Mouse (Mus musculus) yolk sac, embryonic 10.5 days (tissue): Measurements from ENCODE around the gene Pcdh15.

Experiments used
- DNase-seq: peaks from one replicate; pipeline ENCODE4 v3.0.0-alpha.2; 2017; ENCODE audit warnings: low spot score

The Pcdh15 gene

DNA sequence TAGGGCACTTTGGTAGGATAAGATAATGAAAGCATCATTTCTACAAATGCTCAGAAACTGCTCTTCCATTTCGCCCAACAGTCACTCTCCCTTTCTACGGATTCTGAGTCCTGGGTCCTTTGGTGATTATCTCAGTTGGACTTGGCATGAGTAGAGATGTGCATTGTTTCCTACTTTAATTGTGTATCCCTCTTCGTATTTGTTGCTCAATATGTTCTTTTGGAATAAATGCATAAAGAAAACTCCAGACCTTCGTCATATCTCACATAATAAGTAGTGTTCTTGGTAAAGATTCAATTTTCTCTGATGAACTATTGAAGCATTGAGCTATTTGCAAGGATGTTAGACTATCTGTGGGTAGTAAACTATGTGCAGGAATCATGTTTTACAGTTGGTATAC lies 854.2 kb downstream of the Pcdh15 start:
- DNase-seq = no peak

DNA sequence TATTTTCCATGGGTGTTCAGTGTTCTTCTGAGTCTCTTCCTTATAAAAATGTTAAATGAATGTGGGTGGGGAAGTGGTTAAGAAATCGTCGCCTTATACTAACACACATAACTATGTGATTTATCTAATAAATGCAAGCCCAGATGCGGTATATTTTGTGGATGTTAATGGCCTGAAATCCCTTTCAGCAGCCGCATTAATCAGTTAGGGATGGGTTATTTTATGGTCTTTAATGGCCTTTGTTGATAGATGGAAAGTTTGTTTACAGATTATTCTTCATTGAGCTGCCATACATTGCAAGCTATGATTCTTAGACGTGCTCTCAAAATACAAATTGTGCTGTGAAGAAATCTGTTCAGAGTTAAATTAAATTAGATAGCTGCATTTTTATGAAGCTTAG lies 884.9 kb downstream of the Pcdh15 start:
- no peak for DNase-seq

DNA sequence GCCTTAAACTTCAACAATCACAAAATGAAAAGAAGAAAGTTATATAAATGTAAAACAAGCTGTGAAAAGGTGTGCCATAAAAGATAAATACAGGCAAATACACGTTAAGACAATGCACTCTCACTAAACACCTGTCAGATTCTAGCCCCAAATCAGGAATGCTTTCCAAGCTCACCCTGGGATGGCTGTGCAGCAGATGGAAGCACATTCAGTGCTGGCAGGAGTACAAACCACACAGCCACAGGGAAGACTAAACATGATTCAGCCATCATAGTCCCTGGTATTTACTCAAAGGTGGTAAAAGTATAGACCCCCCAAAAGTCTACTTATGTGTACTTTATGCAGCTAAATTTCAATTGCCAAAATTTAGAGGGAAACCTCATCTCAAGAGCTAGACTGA lies 909.7 kb downstream of the Pcdh15 start:
- no peak for DNase-seq

DNA sequence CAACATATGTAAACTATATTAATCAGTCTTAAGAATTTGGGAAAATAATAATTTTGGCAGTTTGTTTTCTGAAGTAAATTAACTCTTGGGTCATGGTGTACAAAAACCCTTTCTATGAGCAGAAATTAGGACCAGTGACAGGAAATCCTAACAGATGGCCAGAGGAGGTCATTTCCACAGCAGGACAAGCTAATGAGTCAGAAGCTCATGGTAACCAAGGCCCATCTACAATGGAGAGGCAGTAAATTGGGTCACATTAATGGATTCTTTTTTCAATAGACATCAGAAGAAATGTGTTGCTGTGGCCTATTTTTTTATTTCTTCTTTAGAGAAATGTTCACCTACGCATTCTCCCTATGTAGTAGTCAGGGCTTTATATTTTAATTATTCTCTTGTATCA lies 923.9 kb downstream of the Pcdh15 start:
- no peak for DNase-seq

DNA sequence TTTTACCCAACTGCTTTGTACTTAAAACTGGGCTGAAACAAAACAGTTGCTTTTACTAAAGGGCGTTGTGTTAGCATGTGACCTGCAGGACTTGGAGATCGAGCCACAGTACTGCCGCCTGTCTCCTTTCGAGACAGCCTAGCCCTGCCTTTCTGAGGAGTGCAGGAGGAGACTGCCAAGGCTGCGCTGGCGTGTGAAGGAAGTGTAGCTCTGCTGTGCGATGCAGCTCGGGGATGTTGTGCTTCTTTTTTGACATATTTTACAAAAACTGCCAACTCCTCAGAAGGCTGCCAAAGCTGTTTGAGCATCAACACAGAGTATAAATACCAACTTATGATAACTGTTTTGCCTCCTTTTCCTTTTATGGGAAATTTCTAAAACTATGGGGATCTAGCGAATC lies 953.9 kb downstream of the Pcdh15 start:
- DNase-seq = no peak

DNA sequence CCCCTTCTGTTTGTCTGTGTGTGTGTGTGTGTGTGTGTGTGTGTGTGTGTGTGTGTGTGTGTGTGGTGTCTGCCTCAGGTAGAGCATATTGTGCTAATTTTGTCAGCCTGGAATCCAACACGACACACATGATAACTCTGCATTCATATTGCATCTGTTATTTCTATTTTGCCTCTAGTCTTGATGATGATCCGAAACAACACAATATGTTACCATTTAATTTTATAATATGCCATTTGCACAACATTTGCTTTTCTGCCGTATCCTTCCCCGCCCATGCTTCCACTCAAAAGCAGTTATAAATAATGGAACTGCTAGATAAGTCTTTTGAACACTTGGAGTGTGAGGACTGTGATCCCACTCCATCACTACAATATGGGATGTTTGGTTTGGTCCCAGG lies 987.5 kb downstream of the Pcdh15 start:
- no peak for DNase-seq

DNA sequence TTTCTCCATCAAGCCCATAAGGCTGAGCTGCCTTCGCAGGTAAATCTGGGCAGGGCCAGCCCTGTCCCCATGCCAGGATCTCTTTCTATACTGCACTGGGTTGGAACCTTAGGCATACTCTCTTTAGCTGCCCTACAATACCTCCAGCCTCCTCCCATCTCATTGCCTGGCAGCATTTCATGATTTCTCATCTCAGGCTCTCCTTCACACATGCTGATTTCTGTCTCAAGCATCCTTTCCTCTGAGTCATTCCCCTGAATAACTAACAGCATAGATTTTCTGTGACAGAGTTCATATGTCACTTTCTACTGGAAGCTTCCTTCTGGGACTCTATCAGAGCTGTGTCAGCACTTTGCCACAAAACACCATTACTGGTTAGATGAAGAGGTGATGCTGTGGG lies 999.2 kb downstream of the Pcdh15 start:
- DNase-seq = no peak

DNA sequence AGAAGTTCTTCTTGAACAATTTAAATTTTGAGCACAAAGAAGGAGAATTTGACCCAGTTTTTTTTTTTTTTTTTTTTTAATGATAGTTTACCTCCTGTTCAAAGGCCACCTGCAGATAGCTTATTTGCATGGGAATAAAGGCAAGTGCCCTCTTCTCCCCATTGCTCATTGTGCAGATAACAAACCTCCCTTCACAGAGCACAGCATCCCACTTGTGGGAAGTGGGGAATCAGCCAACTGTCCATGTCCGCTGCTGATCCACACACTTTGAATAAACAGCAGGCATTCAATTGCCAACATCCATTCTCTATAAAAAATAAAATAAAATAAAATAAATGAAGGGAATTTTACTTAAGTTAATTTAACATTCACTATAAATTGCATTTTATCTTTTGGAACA lies 1015.0 kb downstream of the Pcdh15 start:
- DNase-seq = no peak

DNA sequence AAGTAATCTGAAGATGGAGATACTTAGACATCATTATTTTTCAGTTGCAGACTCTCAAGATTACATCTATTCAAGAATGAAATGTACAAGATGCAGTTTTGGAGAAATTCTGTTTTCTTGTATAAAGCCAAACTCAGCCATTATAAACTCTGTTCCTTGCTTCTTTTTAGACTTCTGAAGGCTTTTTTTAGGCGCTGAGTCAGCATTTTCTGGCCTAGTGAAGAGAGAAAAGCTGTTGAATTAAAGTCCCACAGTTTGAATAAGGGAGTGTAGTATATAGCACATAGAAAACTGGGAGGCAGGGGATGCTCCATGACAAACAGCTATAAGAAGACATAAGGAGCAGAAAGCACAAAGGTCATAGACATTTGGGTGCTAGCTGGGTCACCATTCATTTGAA lies 1017.7 kb downstream of the Pcdh15 start:
- no peak for DNase-seq

DNA sequence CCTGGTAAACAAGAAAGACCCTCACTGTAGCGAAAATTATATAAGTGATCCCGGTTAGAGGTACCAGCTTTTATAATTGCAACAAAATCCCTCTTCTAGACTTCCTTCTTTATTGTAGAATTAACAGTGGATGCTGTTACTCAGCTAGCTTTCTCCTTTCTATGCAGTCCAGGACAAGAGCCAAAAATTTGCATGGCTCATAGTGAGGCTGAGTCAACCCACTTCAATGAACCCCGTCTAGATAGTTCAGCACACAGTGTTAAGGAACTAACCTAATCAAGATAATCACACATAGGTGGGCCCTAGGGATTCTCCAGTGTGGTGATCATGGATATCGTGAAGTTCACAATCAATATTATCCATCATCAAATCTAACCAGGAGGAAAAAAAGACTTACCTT lies 1024.3 kb downstream of the Pcdh15 start:
- DNase-seq = no peak

DNA sequence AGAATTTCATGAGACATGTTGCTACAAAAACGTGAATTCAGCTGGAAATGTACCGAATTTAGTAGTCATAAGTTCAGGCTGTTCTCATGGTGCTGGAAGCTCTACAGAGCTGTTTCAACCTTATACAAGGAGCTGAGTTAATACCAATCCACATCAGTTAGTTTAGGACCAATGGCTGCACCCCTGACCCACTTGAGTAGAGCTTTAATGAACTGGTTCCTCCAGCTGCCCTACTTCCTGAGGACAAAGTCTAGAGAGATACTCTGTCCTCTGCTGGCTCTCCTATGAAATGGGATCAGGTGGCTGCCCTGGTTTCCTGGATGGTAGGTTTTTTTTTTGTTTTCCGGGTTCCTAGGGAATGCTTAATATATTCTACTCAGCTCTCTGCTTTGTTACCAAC lies 1030.0 kb downstream of the Pcdh15 start:
- no peak for DNase-seq

DNA sequence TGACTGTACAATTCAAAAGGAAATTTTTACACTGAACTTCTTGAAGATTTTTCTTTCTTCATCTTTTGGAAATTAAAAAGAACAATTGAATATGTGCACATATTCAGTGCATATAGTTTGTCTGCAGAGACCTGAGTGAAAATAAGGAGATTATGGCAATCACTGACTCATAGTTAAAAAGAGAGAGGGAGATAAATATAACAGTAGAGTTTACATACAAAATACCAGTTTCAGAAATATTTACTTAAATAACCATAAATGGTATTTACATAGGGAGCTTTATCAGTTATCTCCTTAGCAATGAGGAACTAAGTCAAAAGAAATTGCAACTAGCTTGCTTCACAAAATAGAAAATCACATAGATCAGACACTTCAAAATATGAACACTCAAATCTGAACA lies 1030.5 kb downstream of the Pcdh15 start:
- DNase-seq = no peak

DNA sequence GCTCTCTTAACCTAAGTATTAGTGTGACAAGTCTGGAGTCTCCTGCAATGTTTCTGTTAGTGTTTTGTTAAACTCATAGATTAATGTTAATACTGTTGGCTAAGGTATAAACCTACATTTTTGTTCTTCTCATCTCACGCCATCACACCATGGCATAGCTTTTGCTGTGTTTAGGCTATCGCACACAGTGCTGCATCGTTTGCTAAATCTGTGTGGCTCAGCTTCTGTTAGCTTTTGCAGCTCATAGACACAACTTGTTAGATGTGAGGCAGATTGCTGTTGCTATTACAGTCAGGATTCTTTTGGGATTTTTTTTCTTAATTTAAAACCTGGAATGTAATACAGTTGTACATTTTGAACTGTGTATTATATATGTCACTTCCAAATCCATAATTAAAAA lies 1031.7 kb downstream of the Pcdh15 start:
- no peak for DNase-seq

DNA sequence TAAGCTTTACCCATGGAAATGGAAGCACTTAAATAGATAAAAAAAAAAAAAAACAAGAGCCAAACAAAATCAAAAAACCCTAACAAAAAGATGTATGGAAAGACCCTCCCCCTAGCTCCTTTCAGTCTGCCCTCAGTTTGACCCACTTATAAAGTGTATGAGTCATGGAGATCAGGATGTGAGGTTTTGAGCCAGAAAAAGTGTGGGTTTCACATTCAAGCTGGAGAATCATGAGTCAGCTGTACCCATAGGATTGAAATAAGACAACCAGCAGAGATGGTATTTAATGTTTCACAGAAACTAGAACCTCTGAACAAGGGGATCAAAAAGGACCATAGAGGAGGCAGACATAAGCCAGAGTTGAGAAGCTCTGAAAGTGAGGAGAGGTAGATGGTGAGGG lies 1048.8 kb downstream of the Pcdh15 start:
- DNase-seq = no peak

DNA sequence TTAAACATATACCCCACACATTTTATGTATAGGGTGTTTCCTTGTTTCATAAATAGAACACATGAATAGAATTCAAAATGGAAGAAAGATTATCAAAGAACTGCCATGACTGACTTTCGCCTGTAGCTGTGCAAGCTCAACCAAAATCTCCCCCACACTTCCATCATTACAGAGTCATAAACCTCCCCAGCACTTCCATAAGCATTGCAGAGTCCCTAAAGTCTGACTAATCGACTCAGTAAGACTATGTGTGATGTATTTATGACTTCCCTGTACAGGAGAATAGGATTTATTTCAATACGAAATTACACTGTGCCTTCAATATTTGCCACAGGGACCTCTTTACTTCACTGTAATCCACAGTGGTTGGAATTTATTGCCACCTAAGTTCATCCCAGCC lies 1082.8 kb downstream of the Pcdh15 start:
- DNase-seq = no peak

DNA sequence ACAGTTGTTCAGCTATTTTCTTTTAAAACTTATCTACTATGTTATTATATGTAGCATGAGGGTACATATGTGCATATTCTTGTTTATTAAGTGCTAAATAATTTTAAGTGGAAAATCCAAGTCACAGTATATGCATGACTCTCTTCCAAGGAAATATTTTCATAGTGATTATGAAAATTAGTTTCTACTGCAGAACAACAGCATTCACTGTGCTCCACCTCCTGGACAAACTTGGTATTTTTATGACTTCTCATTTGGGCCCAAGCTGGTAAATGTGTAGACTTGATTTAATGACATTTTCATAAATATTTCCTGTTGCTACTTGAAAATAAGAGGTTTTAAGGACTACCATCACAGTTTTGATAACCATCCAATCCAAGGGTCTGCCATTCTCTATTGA lies 1104.5 kb downstream of the Pcdh15 start:
- DNase-seq = no peak

DNA sequence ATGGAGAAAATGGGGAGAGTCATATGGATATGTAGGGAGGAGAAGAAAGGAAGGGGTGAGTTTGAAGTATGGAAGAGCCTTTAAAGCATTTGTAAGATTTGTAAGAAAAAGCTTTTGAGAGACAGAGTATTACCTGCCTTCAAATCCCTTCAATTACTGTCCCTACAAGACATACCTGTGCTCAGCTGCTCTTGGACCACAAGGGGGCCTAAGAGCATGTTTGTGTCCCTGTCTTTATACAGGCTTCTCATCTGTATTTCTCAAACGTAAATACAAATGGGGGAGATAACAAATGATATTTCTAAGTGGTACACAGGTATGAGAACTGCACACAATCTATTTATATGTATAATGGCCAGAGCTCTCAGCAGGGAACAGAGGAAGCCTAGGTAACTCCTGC lies 1118.1 kb downstream of the Pcdh15 start:
- no peak for DNase-seq

DNA sequence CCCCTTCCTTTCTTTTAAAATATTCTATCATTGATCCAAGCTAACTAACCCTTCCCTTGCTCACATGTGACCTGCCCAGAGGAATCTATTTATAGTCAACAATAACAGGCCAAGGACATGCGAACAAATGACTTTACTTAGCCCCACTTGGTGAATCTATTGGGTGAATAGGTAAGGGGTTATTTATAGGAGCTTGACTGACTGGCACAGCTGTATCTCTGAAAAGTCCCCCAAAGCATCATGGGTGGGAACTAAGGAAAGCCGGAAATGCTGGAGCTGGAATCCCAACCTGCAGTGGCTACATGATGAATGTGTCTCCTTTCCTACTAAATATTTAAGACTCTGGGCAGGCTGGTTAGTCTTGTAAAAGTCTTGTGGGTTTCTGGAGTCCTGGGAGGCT lies 1121.3 kb downstream of the Pcdh15 start:
- DNase-seq = no peak

DNA sequence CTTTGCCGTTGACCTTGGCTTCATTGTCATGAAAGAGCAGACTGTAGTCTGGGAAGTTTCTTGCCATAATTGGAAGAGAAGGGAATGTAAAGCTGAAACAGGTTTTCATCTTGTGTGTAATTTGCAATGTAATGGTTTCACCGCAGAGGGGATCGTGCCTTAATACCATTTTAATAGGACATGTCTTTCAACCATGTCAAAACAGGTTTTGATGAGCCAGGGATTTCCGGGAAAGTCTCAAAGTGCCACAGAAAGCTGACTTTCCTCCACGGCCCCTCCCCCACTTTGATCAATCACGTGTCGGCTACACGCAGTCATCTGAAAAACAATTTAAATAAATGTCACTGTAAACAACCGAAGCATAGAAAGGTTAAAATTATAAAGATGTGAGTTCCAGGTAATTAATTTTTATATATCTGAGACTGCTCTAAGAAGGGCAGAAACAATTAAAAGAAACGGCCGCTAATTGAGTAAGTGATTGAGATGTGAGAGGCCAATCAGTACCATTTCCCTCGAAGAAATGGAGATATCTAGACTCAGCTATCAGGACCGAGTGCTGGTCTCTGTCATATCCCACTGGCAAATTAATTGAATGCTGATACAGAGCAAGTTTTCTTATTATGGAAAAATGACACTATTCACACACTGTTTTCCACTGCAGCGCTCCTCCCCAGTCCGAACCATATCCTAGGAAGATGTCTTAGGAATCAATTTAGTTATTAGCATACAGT lies 1158.7 kb downstream of the Pcdh15 start:
- DNase-seq = no peak

DNA sequence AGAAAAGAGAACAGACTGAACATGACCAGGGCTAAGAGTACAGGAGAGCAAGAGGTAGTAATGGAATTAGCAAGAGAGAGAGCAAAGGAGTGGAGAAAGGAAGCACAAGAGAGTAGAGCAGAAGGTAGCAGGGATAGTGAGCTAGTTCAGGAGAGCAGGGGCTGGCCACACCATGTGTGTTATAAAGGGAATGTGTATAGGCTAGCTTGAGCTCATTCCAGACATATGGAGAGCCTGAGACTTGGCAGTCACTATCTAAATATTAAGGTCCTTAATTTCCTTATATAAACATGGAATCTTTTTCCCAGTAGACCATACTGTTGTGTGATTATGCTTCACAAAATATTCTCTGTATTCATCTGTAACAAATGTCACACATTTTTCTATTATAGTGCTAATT lies 1159.5 kb downstream of the Pcdh15 start:
- DNase-seq = no peak

DNA sequence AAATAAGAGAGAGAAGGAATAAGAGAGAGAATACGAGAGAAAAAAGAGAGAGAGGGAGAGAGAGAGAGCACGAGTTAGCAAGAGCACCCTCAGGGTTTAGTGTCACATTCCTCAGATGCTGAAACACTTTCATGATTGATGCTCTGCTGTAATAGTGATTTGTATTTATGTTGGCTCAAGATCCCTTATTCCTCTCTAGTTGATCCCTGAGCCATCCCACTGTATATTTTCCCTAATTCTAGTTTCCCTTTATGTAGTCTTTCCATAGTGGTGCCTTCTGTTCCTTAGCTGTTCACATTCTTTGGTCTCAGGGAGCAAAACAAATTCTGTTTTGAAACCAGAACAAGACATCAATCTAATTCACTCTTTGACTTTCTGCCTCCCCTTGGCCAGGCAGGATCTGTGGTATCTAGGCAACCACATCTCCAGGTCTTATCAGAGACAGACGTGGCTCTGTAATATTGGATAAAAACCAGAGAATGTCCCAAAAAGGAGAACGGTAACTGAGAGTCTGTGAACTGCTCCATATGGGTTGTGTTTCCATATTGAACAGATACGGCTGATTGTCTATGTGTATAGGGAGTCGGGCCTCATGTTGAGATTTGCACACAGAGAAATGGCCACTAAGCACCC lies 1170.6 kb downstream of the Pcdh15 start:
- DNase-seq = no peak

DNA sequence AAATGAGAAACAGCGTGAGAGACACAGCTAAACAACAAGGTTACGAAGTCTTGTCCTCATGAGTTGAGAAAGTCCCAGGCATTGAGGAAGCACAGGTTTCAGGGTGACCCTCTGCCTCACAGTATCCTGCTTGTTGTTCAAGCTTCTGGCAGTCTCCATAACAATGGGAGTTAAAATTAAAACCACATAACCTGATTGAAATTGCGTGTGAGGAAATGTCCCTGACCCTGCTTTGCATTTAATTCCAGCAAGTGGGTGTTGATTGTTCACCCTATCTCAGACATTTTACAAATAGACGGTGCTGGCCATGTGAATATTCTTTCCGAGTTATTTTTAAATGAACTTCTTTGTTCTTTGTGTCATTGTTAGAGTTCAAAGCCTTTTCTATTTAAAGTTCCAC lies 1171.8 kb downstream of the Pcdh15 start:
- no peak for DNase-seq

DNA sequence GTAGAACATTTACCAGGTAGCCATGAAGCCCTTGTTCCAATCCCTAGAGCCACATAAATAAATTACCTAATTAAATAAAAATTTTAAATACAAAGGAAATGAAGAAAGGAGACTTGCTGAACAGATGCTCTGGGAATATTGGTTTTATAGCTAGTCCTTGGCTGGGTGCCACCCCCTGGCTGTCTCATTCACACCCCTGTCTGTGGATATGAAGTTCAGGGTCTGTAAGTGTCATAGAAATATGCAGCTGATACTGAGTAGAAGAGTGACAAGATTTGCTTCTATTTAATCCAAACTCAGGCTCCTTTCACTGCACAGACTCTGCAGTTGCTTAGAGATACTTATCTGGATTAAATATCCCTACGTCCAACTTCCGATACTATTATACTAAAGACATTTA lies 1205.0 kb downstream of the Pcdh15 start:
- DNase-seq = no peak

DNA sequence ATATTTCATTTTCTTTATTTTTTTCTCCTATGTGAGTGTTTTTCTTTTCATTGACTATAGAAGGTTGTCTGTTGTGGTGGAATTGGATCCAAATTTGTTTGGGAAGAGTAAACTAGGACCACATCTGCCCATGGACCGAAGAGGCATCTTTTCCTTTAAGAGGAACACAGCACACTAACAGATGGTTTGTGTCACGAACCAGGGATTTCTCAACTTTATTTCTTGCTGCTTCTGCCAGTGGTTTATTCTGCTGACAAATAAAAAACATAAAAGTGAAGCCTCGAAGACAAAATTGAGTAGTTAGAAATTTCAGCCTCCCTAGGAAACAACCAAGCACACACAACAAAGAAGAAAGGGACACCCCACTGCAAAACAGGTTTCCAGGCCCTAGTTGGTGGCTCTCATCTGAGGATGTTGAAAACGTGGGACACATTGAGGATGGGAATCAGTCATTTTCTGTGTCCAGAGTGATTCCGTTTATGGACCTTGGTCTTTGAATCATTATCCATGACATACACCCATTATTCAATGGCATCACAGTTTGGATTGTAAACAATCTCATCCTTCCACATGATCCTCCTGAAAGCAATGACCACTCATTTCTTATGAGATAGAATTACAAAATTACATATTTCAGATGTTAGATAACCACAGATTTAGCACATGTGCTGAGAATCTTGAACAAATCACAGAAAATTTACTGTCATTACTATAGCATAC lies 1206.5 kb downstream of the Pcdh15 start:
- no peak for DNase-seq
